Mouse (Mus musculus): ENCODE results near the gene Gm8947.
"Not testable (repeated sequence)": the region's sequence is repeated elsewhere in the genome, so short reads cannot be mapped to it uniquely, and the experiment has no call there.

The Gm8947 gene

DNA sequence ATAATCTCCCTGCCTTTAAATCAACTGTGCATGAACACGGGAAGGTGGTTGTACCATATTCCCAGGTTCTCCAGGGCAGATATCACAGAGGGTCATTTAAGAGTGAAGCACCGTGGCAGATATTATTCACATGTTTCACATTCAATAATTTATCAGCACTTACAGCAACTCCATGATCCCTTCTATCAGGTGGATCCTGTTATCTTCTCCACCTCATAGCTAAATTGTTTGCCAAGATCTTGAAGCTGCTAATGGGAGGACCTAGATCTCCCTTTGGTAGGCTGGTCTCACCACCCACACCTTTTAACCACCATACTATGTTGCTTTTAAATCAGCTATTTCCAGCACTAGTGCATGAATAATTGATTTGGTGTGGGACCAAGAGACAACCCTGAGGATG, 12.0 kb upstream of the Gm8947 start:
- DNase-seq (ENCODE audit: low spot score in 2 of 2): no peak

- not testable (repeated sequence) for DNase-seq (ENCODE audit: low spot score in 2 of 2)
These were observed 9.9 kb upstream of the Gm8947 start, which contains the start of gene Gm47985 for GRCm38 (mm10) chr1:151182266-151182665. Gm47985 (plus strand) TSS chr1:151182537.

GRCm38 (mm10) chr1:151186186-151186585, 6.0 kb upstream of the Gm8947 start:
- DNase-seq (ENCODE audit: low spot score in 2 of 2): not testable (repeated sequence)

DNA sequence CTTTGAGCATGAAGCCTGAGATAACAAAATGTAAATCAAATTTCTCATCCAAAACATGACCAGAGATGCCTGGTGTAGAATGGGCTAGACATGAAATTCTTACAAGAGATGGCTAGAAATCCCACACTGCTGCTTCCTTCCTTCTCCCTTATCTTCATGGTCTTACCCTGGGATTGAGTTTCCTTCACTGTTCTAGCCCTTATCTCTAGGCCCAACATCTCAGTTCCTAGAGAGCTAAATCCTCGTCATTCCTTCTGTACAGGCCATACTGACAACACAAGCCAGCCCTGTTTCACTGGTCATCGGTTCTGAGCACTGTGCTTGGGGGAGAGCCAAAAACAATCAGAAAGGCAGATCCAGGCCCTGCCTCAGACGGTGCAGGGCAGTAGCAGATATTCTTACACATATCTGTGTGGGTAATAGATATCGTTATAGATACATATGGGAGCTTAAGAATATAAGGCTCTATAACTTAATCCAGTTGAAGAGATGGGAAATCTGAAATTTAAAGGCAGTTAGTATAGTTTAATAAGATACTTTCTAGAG, 5.2 kb upstream of the Gm8947 start:
- DNase-seq (ENCODE audit: low spot score in 2 of 2): not testable (repeated sequence)

DNA sequence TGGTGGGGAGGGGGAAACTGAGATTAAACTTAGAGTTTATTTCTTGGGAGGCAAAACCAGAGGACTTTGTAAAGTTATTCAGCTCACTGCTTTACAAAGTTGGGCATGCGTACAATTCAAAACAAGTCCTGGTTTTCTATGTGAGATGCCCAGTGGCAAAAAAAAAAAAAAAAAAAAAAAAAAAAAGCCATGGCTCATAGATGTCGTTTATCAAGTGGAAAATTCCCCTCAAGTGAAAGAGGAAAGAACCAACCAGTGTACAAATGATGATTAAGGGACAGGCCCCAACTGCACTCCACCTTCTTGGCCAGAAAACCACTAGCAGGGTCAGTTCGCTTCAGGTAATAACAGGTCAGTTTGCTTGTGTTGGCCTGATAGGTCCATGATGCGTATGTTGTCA, 3.7 kb upstream of the Gm8947 start:
- DNase-seq (ENCODE audit: low spot score in 2 of 2): no peak

GRCm38 (mm10) chr1:151192739-151193138, 563 bp downstream of the Gm8947 start:
- not testable (repeated sequence) for DNase-seq (ENCODE audit: low spot score in 2 of 2)

- not testable (repeated sequence) for DNase-seq (ENCODE audit: low spot score in 2 of 2)
These were observed 3.8 kb downstream of the Gm8947 start for GRCm38 (mm10) chr1:151195986-151196385.

DNA sequence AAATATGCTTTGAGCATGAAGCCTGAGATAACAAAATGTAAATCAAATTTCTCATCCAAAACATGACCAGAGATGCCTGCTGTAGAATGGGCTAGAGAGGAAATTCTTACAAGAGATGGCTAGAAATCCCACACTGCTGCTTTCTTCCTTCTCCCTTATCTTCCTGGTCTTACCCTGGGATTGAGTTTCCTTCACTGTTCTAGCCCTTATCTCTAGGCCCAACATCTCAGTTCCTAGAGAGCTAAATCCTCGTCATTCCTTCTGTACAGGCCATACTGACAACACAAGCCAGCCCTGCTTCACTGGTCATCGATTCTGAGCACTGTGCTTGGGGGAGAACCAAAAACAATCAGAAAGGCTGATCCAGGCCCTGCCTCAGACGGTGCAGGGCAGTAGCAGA, 4.5 kb downstream of the Gm8947 start:
- DNase-seq (ENCODE audit: low spot score in 2 of 2): not testable (repeated sequence)

GRCm38 (mm10) chr1:151198120-151198519, 5.9 kb downstream of the Gm8947 start, which contains the start of gene Gm47995:
Gm47995 (plus strand) TSS chr1:151198448.
- not testable (repeated sequence) for DNase-seq (ENCODE audit: low spot score in 2 of 2)

DNA sequence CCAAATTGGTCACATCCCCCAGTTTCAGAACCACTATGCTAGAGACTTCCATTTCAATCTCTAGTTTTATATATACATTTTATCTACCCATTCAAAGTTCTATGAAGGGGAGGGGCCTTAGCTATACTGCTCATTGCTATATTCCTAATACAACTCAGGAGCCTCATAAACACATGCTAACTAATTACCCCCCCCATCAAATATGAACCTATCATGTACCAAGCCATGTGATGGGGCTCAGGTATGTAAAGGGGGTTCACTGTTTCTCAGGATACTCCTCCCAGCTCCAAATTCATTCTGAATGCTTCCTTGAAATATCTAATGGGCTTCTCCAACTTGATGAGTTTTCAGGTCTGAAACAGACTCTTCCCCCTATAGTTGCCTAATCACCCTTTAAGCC, 8.4 kb downstream of the Gm8947 start:
- DNase-seq (ENCODE audit: low spot score in 2 of 2): not testable (repeated sequence)

DNA sequence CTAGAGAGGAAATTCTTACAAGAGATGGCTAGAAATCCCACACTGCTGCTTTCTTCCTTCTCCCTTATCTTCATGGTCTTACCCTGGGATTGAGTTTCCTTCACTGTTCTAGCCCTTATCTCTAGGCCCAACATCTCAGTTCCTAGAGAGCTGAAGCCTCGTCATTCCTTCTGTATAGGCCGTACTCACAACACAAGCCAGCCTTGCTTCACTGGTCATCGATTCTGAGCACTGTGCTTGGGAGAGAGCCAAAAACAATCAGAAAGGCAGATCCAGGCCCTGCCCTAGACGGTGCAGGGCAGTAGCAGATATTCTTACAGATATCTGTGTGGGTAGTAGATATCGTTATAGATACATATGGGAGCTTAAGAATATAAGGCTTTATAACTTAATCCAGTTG, 10.6 kb downstream of the Gm8947 start:
- DNase-seq (ENCODE audit: low spot score in 2 of 2): not testable (repeated sequence)

DNA sequence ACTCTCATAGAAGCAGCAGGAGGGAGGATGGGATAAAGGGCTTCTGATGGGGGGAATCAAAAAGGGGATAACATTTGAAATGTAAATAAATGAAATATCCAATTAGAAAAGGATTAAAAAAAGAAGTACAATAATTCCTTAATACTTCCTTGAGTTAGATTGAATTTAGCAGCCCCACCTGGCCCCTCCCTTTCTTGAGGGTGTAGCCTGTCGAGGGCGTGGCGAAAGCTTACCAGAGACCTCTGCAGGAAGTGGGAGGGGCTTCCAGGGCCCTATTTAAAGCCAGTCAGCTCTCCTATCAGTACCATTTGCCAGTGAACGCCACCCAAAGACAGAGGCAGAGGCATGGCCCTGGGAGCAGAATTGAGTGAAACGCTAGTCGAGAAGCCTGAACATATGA, 11.6 kb downstream of the Gm8947 start, which contains the start of gene 3110040M04Rik:
Gene 3110040M04Rik, plus strand, starts transcription at position 304 of the 400 bp plus-strand sequence.
- DNase-seq (ENCODE audit: low spot score in 2 of 2): not testable (repeated sequence)

DNA sequence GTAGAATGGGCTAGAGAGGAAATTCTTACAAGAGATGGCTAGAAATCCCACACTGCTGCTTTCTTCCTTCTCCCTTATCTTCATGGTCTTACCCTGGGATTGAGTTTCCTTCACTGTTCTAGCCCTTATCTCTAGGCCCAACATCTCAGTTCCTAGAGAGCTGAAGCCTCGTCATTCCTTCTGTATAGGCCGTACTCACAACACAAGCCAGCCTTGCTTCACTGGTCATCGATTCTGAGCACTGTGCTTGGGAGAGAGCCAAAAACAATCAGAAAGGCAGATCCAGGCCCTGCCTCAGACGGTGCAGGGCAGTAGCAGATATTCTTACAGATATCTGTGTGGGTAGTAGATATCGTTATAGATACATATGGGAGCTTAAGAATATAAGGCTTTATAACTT, 16.3 kb downstream of the Gm8947 start:
- DNase-seq (ENCODE audit: low spot score in 2 of 2): not testable (repeated sequence)

DNA sequence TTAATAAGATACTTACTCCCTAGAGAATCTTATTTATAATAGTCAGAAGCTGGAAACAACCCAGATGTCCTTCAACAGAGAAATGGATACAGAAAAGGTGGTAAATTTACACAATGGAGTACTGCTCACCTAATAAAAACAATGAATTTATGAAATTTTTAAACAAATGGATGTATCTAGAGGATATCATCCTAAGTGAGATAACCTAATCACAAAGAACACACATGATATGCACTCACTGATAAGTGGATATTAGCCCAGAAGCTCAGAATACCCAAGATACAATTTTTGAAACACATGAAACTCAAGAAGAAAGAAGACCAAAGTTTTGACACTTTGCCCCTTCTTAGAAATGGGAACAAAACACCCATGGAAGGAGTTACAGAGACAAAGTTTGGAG, 16.8 kb downstream of the Gm8947 start:
- DNase-seq (ENCODE audit: low spot score in 2 of 2): not testable (repeated sequence)

DNA sequence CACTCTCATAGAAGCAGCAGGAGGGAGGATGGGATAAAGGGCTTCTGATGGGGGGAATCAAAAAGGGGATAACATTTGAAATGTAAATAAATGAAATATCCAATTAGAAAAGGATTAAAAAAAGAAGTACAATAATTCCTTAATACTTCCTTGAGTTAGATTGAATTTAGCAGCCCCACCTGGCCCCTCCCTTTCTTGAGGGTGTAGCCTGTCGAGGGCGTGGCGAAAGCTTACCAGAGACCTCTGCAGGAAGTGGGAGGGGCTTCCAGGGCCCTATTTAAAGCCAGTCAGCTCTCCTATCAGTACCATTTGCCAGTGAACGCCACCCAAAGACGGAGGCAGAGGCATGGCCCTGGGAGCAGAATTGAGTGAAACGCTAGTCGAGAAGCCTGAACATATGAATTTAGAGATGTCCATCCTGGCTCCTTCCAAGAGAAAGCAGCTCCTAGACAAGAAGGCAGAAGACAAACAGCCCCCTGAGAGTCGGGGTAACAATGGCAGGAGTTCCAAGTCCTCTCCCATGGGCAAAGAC, 17.7 kb downstream of the Gm8947 start, which contains the start of gene Gm47996:
Gene Gm47996, plus strand, starts transcription at position 308 of the 532 bp plus-strand sequence.
- DNase-seq (ENCODE audit: low spot score in 2 of 2): not testable (repeated sequence)

DNA sequence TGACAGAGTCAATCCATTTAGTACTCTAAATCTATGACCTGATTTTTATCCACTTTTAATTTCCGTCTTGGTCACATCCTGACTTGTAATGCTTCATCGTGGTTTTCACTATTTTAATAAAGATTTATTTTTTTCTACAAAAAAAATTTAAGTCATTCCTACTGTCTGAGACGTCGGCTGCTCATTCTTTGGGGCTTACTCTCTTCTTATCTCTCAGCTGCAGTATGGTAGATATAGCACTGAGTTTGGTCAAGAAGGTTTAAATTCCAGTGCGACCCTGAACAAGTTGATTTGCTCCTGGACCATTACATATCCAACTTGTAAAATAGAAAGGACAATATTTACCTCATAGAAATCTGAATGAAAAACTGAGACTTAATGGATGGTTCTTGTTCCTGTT, 19.5 kb downstream of the Gm8947 start:
- not testable (repeated sequence) for DNase-seq (ENCODE audit: low spot score in 2 of 2)

- no peak for DNase-seq (ENCODE audit: low spot score in 2 of 2)
These were observed 22.7 kb downstream of the Gm8947 start for GRCm38 (mm10) chr1:151214862-151215261.

- DNase-seq (ENCODE audit: low spot score in 2 of 2): no peak
These were observed 23.8 kb downstream of the Gm8947 start for GRCm38 (mm10) chr1:151215985-151216384.

- DNase-seq (ENCODE audit: low spot score in 2 of 2): no peak
These were observed 24.2 kb downstream of the Gm8947 start for GRCm38 (mm10) chr1:151216417-151216816.

DNA sequence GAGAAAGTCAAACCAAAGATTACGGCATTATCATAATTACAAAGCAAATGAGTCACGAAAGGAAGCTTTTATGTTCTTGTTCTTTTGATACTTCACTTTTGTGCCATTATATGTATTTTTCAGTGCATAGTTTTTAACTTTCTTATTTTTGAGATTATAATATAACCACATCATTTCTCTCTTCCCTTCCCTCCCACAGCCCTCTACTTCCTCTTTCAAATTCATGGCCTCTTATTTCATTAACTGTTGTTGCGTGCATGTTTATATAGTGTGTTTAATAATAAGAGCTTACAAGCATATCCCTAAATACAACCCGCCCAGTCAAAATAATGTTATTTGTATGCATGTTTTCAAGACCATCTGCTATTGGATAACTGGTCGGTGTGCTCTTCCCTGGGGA, 26.9 kb downstream of the Gm8947 start:
- no peak for DNase-seq (ENCODE audit: low spot score in 2 of 2)

GRCm38 (mm10) chr1:151220098-151220497, 27.9 kb downstream of the Gm8947 start:
- DNase-seq (ENCODE audit: low spot score in 2 of 2): no peak

GRCm38 (mm10) chr1:151222561-151223267, 30.5 kb downstream of the Gm8947 start:
- DNase-seq (ENCODE audit: low spot score in 2 of 2): no peak

DNA sequence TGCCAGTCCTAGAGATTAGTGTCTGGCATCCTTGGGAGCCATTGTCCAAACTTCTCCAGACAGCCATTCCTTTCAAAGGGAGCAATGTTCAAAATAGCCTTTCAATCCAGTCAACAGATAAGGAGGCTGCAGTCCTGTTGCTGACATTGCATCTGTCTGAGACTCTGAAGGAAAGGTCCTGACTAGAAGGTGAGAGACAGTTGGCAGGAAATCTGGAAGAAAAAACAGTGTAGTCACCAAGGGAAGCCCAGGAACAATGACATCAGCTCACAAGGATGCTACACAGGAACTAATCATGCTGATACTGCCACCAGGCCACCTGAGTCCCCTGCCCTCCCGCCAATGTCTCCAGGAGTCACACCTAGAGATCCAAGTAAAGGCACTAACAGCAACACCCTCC, 31.2 kb downstream of the Gm8947 start:
- DNase-seq (ENCODE audit: low spot score in 2 of 2): no peak
